Mouse (Mus musculus) liver, postnatal 0 days (tissue): ENCODE measurements around the gene BC005624. TPM values are rescaled to one million over a fixed set of nuclear protein-coding genes. Genes with fewer than 3 reads are reported as not detected.

ENCODE experiments used
- ATAC-seq: fragments of 200-750 bp; cut with Nextera tagmentation; 2 replicates; pipeline ENCODE4 v1.8.0; 2017; ENCODE audit warnings: mild to moderate bottlenecking, moderate library complexity
- DNase-seq: peaks from one replicate; pipeline ENCODE4 v3.0.0-alpha.2; 2016
- H3K27ac ChIP-seq: fragments of 300-500 bp; sonication (generic); 2 replicates; pipeline ENCODE4 v1.5.1; 2014; ENCODE audit warnings: antibody characterized with exemption, moderate library complexity, mild to moderate bottlenecking, low read depth
- H3K27me3 ChIP-seq: fragments of 300-500 bp; sonication (generic); 2 replicates; pipeline ENCODE4 v1.6.1; 2014; ENCODE audit warnings: low read length, control low read depth, mixed read lengths; ENCODE audit not compliant: insufficient read depth
- H3K36me3 ChIP-seq: fragments of 300-500 bp; sonication (generic); replicated peaks from 2 replicates; pipeline ENCODE4 v1.6.1; 2014; ENCODE audit warnings: mild to moderate bottlenecking, control low read depth, low read length, moderate library complexity, mixed read lengths; ENCODE audit not compliant: insufficient read depth
- H3K4me1 ChIP-seq: fragments of 300-500 bp; sonication (generic); 2 replicates; pipeline ENCODE4 v1.6.1; 2014; ENCODE audit warnings: antibody characterized with exemption, mild to moderate bottlenecking, control low read depth; ENCODE audit not compliant: insufficient read depth
- H3K4me2 ChIP-seq: fragments of 300-500 bp; sonication (generic); 2 replicates; pipeline ENCODE4 v1.6.1; 2014; ENCODE audit warnings: low read depth, mild to moderate bottlenecking, low read length, moderate library complexity, mixed read lengths
- H3K4me3 ChIP-seq: fragments of 300-500 bp; sonication (generic); 2 replicates; pipeline ENCODE4 v1.5.1; 2014; ENCODE audit warnings: low read depth, low read length
- H3K9ac ChIP-seq: fragments of 300-500 bp; sonication (generic); replicated peaks from 2 replicates; pipeline ENCODE4 v1.6.1; 2014; ENCODE audit warnings: mild to moderate bottlenecking, moderate library complexity
- H3K9me3 ChIP-seq: fragments of 300-500 bp; sonication (generic); 2 replicates; pipeline ENCODE4 v1.6.1; 2016; ENCODE audit warnings: mild to moderate bottlenecking, control low read depth, low read length, mixed read lengths
- CTCF ChIP-seq: sonication (generic); IDR thresholded peaks from 2 replicates; pipeline ENCODE4 v1.5.1; 2016; ENCODE audit warnings: antibody characterized with exemption, low read depth
- EP300 ChIP-seq: IDR thresholded peaks from 2 replicates; pipeline ENCODE4 v1.6.1; 2016; ENCODE audit warnings: antibody characterized with exemption, low read depth, mild to moderate bottlenecking
- WGBS: fragments of 180-500 bp; shearing (Covaris S2); extraction: QIAGEN DNeasy Blood & Tissue Kit; methylation state at CpG from one replicate; pipeline ENCODE4 v1.1.7; 2014; ENCODE audit not compliant: insufficient replicate concordance; 5-methylcytosine and 5-hydroxymethylcytosine counted together
- polyA plus RNA-seq: library from polyadenylated mRNA; unstranded; fragments of >200 nt; fragmentation: Nextera tagmentation; extraction: Ambion mirVana; gene quantifications from 2 replicates; pipeline ENCODE4 v1.2.1, GENCODE M21; 2015

BC005624 gene
- polyA plus RNA-seq, 1 experiment from 2014 or later, result 18.9 TPM

GRCm38 (mm10) chr2:31005453-31005852, 23.5 kb upstream of the BC005624 start:
- H3K27ac ChIP-seq, result no peak overlapping the region
- 39% methylated on average over 2 of the region's 2 CpGs for WGBS
- peak overlapping the region; percentile 60 for H3K4me2 ChIP-seq
- no peak for TF ChIP-seq CTCF
- TF ChIP-seq EP300, result no peak
- H3K36me3 ChIP-seq, result 0 out of 2 replicates have a peak, but pooled peaks cover 7% of the 10 kb centered on the region
- H3K27me3 ChIP-seq, result no peaks in the 10 kb centered on the region
- no peaks in the 10 kb centered on the region for H3K9me3 ChIP-seq
- peaks cover 10% of the 10 kb centered on the region for H3K4me1 ChIP-seq
- ATAC-seq, result peak; percentile 38
- no peak for DNase-seq
- peak overlapping the region; percentile 38; the same call in 1 of the 2 replicates for H3K9ac ChIP-seq
- peak overlapping the region; percentile 17; the same call in 1 of the 2 replicates for H3K4me3 ChIP-seq

- H3K27me3 ChIP-seq, result no peaks in the 10 kb centered on the region
- H3K9me3 ChIP-seq, result no peaks in the 10 kb centered on the region
- DNase-seq, result no peak
- 0 out of 2 replicates have a peak, but pooled peaks cover 5% of the 10 kb centered on the region for H3K36me3 ChIP-seq
- H3K4me1 ChIP-seq, result peaks cover 10% of the 10 kb centered on the region
- ATAC-seq, result no peak
- H3K4me2 ChIP-seq, result no peak overlapping the region
- no peak overlapping the region for H3K9ac ChIP-seq
- H3K4me3 ChIP-seq, result no peak overlapping the region
- TF ChIP-seq CTCF (no peak), EP300 (no peak)
- H3K27ac ChIP-seq, result no peak overlapping the region
- WGBS, result 93% methylated on average over 10 of the region's 10 CpGs
These were observed 20.9 kb upstream of the BC005624 start for GRCm38 (mm10) chr2:31002857-31003256.

- TF ChIP-seq CTCF (no peak), EP300 (no peak)
- Histone ChIP-seq H3K9me3 (no peaks in the 10 kb centered on the region), H3K4me3 (no peak overlapping the region), H3K27ac (no peak overlapping the region), H3K36me3 (no peaks in the 10 kb centered on the region), H3K4me2 (no peak overlapping the region), H3K9ac (no peak overlapping the region), H3K4me1 (no peaks in the 10 kb centered on the region), H3K27me3 (no peaks in the 10 kb centered on the region)
- no peak for DNase-seq
- no peak for ATAC-seq
- WGBS, result 74% methylated on average over 7 of the region's 8 CpGs
These were observed 16.7 kb upstream of the BC005624 start for GRCm38 (mm10) chr2:30998443-30999260.

GRCm38 (mm10) chr2:30995432-30995996, 13.5 kb upstream of the BC005624 start:
- Histone ChIP-seq H3K4me2 (no peak overlapping the region), H3K4me1 (no peaks in the 10 kb centered on the region), H3K27ac (no peak overlapping the region), H3K9ac (no peak overlapping the region), H3K9me3 (no peaks in the 10 kb centered on the region), H3K4me3 (no peak overlapping the region), H3K27me3 (no peaks in the 10 kb centered on the region), H3K36me3 (no peaks in the 10 kb centered on the region)
- DNase-seq (no peak), ATAC-seq (no peak)
- TF ChIP-seq CTCF (no peak), EP300 (no peak)
- 85% methylated on average over 11 of the region's 11 CpGs for WGBS

GRCm38 (mm10) chr2:30994853-30995252, 12.9 kb upstream of the BC005624 start:
- DNase-seq, result no peak
- TF ChIP-seq CTCF (no peak), EP300 (no peak)
- no peaks in the 10 kb centered on the region for H3K4me1 ChIP-seq
- no peaks in the 10 kb centered on the region for H3K27me3 ChIP-seq
- no peak overlapping the region for H3K9ac ChIP-seq
- H3K4me3 ChIP-seq, result no peak overlapping the region
- 83% methylated on average over 4 of the region's 4 CpGs for WGBS
- H3K4me2 ChIP-seq, result no peak overlapping the region
- no peak for ATAC-seq
- no peaks in the 10 kb centered on the region for H3K36me3 ChIP-seq
- H3K27ac ChIP-seq, result no peak overlapping the region
- no peaks in the 10 kb centered on the region for H3K9me3 ChIP-seq

GRCm38 (mm10) chr2:30990221-30990620, 8.2 kb upstream of the BC005624 start:
- no peak for ATAC-seq
- Histone ChIP-seq H3K4me1 (peaks cover 3% of the 10 kb centered on the region; the same call in 1 of the 2 replicates), H3K27ac (no peak overlapping the region), H3K9me3 (no peaks in the 10 kb centered on the region), H3K27me3 (no peaks in the 10 kb centered on the region), H3K4me2 (no peak overlapping the region), H3K4me3 (no peak overlapping the region), H3K9ac (no peak overlapping the region), H3K36me3 (no peaks in the 10 kb centered on the region)
- TF ChIP-seq CTCF (no peak), EP300 (no peak)
- no peak for DNase-seq
- WGBS, result 69% methylated on average over 9 of the region's 9 CpGs
